Mouse (Mus musculus) cerebellum, postnatal 25 days (tissue): ENCODE data around the gene Ncdn.

Experiments
- DNase-seq, 2 experiments: peaks; one replicate each; pipeline ENCODE4 v3.0.0; 2021; ENCODE audit warnings: mixed read lengths in 2 of 2

Ncdn gene

DNA sequence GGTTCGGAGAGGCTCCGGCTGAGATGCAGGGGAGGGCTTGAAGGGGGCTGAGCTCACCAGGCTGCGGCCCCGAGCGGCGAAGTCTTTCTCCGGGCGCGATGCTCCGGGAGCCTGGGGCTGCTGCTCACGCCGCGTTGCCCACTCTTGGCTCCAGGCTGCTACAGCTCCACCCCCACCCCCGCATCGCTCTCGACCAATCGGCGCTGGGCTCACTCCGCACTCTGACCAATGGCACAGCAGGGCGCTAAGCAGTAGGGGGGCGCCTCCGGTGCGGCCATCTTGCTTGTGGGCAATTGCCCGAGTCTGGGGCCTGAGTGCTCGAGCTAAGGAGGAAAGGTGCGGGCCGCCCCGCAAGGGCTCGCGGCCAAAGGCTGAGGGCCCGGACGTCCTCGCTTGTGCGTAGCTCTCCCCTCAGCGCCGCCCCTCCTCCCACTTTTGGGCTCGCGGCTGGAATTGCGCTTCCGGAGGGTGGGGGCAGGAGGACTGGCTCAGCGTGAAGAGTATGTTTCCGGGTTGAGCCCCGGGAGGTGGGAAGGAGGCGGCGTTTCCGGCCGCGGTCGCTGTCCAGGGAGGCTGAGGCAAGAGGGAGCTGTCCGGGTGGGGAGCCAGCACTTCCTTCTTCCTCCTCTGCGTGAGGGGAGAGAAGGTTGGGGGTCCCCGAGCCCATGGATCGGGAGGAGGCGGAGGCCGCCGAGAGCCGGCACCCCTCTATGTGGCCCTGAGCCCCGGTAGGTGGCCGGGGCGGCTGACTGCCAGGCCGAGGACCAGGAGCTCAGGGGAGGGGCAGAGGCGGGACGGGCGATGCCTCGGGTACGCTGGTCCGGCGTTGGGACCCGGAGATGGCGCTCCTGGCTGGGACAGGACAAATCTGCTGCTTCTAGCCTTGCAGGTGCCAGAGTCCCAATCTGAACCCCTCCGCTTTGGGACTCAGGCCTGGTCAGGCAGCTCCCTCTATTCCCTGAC, at the start of gene Ncdn, which contains the start of gene AU040320:
TSS of gene Ncdn (minus strand) at position 171 of the 963 bp plus-strand sequence.
TSS of gene AU040320 (plus strand) at position 277 of the 963 bp plus-strand sequence.
- peak; percentile 99 to 100 for DNase-seq

DNA sequence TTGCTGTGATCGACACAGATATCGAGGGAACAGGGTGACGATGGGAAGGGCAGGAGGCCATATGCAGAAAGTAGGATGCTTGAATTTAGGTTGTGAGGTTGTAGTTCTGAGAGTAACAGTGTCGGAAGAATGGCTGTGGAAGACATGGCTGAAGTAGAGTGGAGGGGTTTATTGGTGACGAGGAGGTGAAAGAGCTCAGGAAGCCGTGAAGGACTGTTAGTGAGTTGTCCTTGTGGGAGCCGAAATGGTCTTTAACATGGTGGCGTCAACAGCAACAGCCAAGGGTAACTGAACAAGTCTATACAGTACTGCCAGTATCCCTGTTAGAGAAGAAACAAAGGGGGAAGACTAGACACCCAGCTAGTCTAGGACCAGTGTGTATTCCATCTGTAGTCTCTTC, 48.9 kb upstream of the Ncdn start:
- no peak for DNase-seq

DNA sequence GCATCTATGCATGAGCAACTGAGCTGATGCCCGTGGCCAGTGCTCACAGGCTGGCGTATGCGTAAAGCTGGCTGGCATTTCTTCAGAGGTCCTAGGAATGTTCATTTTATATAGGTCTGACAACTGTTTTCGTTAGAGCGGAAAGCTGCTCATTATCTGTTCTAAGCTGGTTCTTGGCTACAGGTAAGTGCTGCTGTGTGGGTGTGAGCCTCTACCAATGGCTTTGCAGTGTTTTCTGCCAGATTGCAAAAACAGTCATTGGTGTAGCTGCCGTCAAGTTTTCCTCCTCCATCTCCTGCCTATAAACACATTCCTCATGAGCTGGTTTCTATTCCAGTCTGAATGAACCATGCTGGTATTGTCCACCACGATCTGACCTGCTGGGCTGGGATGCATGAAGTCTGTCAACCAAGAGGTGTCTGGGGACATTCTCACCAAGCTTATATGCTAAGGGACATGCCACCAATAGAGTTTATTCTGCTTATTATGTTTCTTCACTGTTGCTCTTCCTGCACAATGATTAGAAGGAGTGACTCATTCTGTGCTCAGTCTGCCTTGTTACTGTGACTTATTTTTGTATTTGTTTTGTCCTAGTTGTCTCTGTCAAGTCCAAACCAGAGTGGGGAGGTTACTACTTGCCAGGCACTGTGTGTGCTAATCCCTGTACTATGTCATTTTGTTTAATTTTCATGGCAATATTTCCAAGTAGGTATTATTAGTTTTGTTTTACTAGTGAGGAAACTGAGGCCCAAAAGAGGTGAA, 39.3 kb upstream of the Ncdn start:
- DNase-seq: no peak

GRCm38 (mm10) chr4:126782996-126783395, 29.8 kb upstream of the Ncdn start:
- peak; percentile 44 to 50 for DNase-seq

DNA sequence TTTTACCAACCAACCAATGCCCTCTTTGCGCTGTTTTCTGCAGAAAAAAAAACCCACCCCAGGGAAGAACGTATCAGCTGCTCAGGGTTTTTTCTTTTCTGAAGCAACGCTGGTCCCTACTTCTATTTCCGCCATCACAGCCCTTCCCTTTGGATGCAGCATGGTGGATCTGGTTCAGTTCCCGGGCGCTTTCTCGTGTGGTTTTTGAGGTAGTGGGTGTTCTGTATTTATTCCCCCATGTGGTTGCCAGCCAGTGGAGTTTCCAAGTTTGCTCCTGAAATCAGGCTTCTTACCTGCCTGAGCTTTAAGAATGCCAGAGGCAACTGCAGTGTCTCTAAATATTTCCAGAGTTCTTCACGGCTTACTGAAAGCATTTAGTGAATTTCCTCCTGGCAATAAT, 29.3 kb upstream of the Ncdn start:
- DNase-seq: no peak

DNA sequence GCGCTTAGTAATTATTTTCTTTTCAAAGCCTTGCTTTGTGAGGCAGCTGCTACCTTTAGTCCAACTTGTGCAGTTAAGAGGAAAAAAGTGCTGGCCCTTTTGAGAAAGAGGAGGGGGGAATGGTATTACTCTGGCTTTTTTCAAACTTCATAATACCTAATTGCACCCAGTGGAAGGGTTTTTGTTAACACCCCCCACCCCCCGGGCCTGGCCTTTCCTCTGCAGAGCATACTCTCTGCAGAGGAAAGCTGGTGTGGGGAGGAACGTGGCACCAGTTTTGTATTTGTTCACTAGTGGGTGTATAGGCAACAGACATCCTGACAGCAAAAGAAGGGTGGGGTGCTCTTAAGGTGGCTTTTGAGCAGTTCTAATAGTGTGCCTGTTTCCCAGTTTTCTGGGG, 28.6 kb upstream of the Ncdn start:
- DNase-seq: no peak

- DNase-seq: no peak
These were observed 26.9 kb upstream of the Ncdn start for GRCm38 (mm10) chr4:126779826-126780775.

DNA sequence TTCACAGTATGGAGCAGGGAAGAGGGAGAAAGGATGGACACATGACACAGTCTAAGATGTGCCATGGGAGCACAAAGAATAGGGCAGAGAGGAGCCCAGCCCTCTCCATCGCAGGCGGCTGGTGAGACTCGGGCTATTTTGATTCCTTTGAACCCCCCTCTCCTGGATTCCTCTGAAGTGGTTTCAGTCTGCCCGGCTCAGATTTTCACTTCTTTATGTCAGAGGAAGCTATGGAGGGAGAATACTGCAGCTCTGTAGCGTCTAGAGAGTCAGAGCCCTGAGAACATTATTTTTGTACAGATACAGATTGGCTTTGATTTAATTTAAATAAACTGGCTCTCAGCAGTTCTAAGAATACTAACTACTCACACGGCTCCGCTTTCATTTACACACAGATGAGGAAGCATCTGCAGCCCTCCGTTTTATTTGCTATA, 25.9 kb upstream of the Ncdn start:
- DNase-seq: no peak

DNA sequence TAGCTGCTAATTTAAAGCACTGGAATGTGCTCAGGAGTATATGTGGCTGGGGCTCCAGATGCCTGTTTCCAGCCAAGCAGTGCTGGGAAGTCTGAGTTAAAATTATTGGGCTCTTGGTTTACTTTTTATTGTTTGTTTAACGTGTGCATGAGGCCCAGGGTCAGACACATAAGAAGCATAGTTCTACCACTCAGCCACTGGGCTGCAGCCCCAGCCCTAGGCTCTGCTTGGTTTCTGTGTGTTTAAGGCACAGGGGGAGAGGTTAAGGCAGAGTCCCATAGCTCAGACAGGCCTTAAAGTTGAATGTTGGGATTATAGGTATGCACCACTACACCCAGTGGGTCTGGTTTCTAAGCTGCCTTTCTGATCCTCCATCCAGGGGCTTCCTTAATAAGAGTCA, 21.9 kb upstream of the Ncdn start:
- DNase-seq: no peak

DNA sequence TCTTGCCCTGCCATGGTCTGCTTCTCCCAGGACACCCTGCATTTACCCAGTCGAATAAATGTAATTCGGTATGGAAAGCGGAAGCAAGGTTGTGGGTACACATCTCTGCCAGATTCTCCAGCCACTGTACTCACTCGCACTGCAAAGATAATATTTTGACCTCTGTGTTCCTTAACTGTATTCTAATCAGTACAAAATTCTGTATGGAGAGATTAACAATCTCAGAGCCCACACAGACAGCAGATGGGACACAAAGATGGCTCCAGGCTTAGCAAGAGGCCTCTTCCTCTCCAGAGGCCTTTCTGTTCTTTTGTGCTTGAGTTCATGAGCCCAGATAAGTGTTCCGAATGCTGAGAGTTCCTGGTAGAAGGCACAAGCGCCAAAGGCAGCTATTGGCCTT, 20.6 kb upstream of the Ncdn start:
- no peak for DNase-seq

DNA sequence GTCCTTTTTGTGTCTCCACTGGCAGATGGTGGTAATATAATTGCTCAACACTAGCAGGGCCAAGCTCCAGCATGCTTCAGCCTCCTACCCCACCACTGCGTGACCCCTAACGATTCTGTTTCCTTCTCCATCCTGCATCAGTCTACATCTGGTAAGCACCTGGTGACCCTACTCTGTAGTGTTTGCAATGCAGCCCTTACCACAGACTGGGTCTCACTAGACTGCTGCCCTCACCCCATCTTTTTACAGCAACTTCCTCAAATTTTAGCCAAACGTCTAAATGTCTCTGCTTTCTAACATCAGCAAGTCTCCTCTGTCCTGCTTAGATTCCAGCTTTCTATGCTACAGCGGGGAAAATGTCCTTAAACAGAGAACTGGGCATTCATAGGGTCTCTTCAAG, 17.6 kb upstream of the Ncdn start:
- DNase-seq: no peak

- DNase-seq: no peak
These were observed 16.7 kb upstream of the Ncdn start for GRCm38 (mm10) chr4:126769800-126770563.

DNA sequence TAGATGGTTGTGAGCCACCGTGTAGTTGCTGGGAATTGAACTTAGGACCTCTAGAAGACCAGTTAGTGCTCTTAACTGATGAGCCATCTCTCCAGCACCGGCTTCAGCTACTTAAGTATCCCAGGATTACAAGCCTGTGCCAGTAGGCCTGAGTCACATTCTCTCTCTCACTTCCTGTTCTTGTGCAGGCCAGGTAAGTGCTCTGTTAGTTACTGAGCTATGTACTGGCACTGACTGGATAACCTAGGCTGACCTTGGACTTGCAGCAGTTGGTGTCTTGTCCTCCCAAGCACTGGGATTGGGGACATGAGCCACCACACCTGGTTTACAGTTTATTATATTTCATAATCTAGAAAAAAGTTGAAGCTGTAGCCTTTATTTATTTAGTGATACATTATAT, 10.2 kb upstream of the Ncdn start:
- DNase-seq: no peak

- no peak for DNase-seq
These were observed 9.5 kb upstream of the Ncdn start for GRCm38 (mm10) chr4:126762586-126763359.

DNA sequence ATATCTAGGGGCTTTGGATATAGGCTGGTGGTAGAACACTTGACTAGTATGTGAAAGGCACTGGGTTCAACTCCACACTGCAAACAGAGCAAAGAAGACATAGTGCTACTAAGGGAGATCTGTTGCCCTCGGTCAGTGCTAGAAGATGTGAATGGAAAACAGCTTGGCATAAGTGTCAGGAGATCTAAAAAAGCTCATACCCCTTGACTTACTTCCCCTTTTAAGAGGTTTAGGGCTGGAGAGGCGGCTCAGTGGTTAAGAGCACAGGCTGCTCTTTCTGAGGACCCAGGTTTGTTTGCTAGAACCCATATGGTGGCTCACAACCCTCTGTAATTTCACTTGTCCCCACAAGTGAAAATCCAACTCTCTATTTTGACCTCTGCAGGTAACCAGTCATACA, 6.2 kb upstream of the Ncdn start:
- no peak for DNase-seq

GRCm38 (mm10) chr4:126758299-126758698, 5.1 kb upstream of the Ncdn start:
- DNase-seq: peak; percentile 29 to 36

GRCm38 (mm10) chr4:126756766-126757165, 3.5 kb upstream of the Ncdn start:
- DNase-seq: peak; percentile 86 to 93

DNA sequence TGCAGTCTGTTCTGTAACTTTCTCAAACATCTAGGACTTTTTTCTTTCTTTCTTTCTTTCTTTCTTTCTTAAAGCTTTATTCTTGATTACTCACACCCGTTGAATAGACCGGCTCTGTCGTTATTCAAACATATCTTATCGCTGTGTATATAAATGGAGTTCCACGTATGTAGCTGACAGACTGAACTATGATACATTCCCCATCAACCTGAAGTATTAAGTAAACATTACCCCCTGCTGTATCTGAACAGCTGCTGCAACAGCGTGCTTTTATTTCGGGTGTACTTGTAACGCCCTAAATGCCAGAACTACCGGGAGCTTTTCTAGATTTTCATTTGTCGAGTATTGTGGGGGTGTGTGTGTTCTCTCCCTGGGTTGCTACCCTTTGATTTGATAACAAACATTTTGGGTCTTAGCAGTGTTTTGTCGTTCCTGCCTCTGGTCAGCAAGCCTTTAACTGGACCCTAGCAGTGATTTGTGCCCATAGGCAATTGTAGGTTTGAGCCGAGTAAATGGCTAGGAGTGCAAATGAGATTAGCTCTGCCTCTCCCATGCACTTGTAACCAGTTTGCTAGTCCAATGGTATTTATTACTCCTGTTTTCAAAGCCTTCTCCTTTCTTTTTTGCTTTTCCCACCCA, 1.6 kb upstream of the Ncdn start:
- no peak for DNase-seq

DNA sequence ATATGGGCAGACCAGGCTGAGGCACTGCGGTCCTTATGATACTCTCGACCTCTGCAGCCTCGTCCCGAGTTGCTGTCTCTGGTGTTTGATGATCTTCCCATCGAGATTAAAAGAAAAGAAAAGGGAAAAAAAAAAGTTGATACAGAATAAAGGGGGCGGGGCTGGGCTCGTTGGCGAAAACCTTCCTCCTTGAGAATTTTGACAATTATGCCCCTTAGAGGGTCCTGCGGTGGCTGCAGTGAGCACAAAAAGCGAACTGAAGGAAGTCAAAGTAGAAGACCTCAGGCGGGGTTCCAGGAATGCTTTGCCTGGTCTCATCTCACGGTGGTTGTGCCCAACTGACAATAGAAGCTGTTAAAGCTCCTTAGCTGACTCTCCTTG, 983 bp upstream of the Ncdn start:
- peak in 1 of 2 experiments; percentile 49 for DNase-seq

- DNase-seq: peak; percentile 68 to 72
These were observed 563 bp downstream of the Ncdn start for GRCm38 (mm10) chr4:126752608-126753141.
